Mouse (Mus musculus): ENCODE results near the gene Ccdc78.
A peak's percentile ranks its signal among the peaks of the same experiment; 100 is the strongest.

Ccdc78 gene

GRCm38 (mm10) chr17:25810890-25811289, 24.5 kb downstream of the Ccdc78 start:
- DNase-seq (ENCODE audit: low spot score) = no peak

- DNase-seq (ENCODE audit: low spot score) = peak; percentile 81
These were observed 27.1 kb downstream of the Ccdc78 start for GRCm38 (mm10) chr17:25813471-25813870.

- DNase-seq (ENCODE audit: low spot score) = no peak
These were observed 31.3 kb downstream of the Ccdc78 start for GRCm38 (mm10) chr17:25817662-25818061.

DNA sequence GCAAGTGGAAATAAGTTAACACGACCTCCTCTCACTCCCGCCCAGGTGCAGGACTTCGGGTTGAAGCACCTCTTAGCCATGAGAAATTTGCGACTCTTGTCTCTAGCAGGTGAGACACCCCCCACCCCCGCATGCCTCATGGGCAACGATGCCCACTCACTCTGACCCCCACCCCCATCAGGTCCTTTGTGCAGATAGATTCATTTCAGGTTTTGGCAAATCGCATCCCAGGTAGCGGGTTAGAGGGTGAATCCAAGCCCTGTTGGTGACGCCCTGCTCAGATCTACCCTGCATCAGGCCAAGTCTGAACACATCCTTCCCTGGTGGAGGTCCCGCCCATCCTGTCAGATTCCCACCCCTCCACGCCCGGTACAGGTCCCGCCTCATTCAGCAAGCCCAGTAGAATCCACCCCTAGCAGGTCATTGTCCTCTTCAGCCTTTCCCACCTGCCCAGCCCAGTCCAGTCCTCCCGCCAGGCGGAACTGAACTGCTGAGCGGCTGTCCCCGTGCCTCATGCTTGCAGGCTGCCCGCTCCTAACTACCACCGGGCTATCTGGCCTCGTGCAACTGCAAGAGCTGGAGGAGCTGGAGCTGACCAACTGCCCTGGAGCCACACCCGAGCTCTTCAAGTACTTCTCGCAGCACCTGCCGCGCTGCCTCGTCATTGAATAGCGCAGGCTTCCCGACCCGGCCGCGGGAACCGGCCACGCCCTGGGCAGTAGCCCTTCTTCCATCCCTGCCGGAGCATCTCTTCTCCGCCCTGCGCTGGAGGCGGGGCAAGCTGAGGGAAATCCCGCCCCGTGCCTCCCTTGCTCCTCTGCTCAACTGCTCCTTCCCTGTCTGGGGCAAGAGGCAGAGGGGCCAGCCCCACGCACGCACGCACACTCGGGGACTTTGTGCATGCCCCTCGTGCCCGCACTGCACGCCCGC, 32.7 kb downstream of the Ccdc78 start:
- DNase-seq (ENCODE audit: low spot score) = peak; percentile 26

GRCm38 (mm10) chr17:25823452-25823851, 37.1 kb downstream of the Ccdc78 start, which contains the start of gene Wdr24:
Gene Wdr24 (plus strand): TSS chr17:25823627.
- peak; percentile 82 for DNase-seq (ENCODE audit: low spot score)

GRCm38 (mm10) chr17:25824362-25825142, 38.2 kb downstream of the Ccdc78 start:
- DNase-seq (ENCODE audit: low spot score) = no peak

DNA sequence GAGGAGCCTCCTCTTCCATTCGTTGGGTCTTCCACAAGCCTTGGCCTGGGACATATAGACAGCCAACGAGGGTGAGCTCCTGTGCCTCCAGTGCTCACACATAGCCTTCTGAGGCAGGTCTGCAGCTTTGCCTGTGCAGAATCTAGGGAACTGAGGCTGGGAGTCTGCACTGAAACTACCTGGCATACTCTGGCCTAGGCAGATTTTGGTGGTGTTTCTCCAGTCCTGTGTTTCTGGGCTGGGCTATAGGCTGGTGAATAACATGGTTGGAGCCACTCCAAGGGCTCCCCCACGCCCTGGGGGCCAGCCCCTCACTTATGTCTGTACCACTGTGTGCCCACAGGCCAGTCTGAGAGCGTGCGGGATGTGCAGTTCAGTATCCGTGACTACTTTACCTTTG, 38.9 kb downstream of the Ccdc78 start:
- DNase-seq (ENCODE audit: low spot score) = no peak

- DNase-seq (ENCODE audit: low spot score) = no peak
These were observed 39.7 kb downstream of the Ccdc78 start for GRCm38 (mm10) chr17:25825984-25826570.

DNA sequence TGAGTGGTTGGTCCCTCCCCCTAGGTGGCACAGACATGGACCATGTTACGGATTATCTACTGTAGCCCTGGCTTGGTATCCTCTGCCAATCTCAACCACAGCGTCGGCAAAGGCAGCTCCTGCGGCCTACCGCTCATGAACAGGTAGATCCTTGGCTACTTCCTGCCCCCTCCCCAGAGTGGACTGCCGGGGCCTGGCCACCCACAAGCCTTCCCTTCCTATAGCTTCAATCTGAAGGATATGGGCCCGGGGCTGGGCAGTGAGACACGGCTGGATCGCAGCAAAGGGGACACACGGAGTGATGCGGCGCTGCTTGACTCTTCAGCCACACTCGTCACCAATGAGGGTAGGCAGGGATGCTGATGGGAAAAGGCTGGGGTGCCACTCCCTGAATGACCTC, 40.6 kb downstream of the Ccdc78 start:
- DNase-seq (ENCODE audit: low spot score) = no peak

DNA sequence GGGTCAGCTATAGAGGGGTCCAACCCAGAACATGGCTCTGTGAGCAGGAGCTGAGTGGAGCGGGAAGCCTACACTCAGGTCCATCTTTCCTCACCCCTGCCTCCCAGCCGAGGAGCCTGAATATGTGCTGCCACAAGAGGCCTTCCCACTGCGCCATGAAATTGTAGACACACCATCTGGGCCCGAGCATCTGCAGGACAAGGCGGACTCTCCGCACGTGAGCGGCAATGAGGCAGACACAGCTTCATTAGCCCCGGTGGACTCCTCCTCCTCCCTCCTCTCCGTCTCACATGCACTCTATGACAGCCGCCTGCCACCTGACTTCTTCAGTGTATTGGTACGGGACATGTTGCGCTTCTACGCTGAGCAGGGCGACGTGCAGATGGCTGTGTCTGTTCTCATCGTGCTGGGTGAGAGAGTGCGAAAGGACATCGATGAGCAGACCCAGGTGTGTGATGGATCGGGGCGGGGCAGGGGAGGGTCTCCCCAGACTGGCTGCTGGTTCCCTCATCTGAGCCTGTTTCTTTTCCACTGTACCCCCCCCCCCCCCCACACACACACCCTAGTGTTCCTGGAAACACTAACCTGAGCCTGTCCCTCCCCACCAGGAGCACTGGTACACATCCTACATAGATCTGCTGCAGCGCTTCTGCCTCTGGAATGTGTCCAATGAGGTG, 41.3 kb downstream of the Ccdc78 start:
- no peak for DNase-seq (ENCODE audit: low spot score)

- no peak for DNase-seq (ENCODE audit: low spot score)
These were observed 41.8 kb downstream of the Ccdc78 start for GRCm38 (mm10) chr17:25828223-25828594.

GRCm38 (mm10) chr17:25828712-25829557, 42.6 kb downstream of the Ccdc78 start, which contains the start of gene Jmjd8:
Gene Jmjd8 (plus strand): TSS chr17:25828867.
- peak; percentile 90 for DNase-seq (ENCODE audit: low spot score)

- no peak for DNase-seq (ENCODE audit: low spot score)
These were observed 43.2 kb downstream of the Ccdc78 start for GRCm38 (mm10) chr17:25829558-25830017.

DNA sequence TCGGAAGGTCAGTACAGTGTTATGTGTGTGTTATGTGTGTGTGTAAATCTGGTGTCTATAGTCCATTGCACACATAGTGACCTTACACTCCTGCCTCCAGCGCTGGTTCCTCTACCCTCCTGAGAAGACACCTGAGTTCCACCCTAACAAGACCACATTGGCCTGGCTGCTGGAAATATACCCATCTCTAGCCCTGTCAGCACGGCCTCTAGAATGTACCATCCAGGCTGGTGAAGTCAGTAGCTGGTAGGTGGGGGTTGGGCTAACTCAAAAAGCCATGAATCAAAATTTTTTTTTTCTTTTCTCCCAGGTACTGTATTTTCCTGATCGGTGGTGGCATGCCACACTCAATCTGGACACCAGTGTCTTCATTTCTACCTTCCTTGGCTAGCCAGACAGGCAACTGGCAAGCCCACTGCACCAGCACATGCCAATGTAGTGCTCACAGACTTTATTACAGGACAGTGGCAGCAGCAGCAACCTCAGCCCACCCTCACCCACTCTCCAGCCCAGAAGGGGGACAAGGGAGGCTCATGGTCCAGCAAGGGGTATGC, 43.9 kb downstream of the Ccdc78 start:
- no peak for DNase-seq (ENCODE audit: low spot score)

GRCm38 (mm10) chr17:25830806-25831431, 44.5 kb downstream of the Ccdc78 start:
- DNase-seq (ENCODE audit: low spot score) = no peak

- no peak for DNase-seq (ENCODE audit: low spot score)
These were observed 45.3 kb downstream of the Ccdc78 start for GRCm38 (mm10) chr17:25831451-25832281.

DNA sequence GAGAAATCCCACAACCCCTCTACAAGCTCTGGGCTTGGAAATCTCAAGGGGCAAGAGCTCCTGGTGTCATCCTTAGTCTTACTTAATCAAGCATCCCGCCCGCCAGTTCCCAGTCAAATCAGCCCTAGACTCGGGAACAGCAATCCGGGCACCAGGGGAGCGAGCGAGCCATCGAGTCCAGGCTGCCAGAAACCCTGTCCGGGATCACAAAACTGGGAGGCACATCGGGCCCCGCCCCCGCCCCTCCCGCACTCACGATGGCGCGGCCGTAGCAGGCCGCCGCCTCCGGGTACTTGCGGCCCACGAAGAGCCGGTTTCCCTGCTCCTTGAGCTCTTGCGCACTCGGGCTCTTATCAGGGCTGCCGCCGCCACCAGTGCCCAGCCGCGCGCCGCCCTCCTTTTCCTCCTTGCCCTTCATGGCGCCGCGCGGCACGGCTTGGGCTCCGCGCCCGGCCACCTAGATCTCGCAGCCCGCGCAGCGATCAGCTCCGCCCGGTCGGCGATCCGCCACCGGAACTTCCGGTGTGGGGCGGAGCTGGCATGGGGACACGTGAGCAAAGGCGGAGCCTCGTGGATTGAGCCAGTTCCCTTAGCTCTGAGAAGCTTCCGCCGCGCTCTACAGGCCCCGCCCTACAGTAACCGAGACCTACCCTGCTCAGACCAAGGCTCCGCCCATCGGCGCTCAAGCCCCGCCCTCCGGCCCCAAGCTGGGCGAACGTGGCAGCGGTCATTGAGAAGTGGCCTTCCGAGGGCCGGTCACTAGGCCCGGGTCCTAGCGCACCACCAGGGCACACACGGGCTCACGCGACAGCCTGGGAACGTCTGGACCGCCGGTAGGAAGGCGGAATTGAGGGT, 46.3 kb downstream of the Ccdc78 start:
- peak; percentile 100 for DNase-seq (ENCODE audit: low spot score)

DNA sequence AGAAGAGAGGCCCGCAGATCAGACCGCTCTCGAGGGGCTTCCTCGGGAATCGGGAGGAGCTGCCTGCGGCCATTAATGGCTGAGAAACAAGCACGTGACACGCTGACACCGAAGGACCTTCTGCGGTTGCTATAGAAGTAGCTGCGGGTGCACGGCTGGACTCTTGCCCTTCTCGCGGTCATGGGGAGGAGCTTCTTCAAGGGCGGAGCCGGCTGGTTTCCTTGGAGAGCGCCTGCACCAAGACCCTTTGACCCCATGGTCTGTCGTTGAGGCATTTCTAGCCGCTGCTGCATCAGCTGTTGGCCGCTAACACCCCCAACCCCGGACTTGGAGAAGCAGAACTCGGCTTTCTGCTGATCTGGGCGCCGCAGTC, 46.9 kb downstream of the Ccdc78 start, which contains the start of gene Stub1:
Stub1 (minus strand) TSS at position 114 of the 373 bp plus-strand sequence.
- peak; percentile 98 for DNase-seq (ENCODE audit: low spot score)

Data from yolk sac, embryonic 10.5 days (tissue).